Mouse (Mus musculus) megakaryocyte-erythroid progenitor cell, adult 5-6 weeks (primary cell): ENCODE results near the gene Wwox. TPM values are rescaled to one million over a fixed set of nuclear protein-coding genes. Genes with fewer than 3 reads are reported as not detected.

ENCODE experiments used
- ATAC-seq: replicated peaks from 2 replicates; pipeline ENCODE4 v1.8.0; 2016; ENCODE audit warnings: mild to moderate bottlenecking, inconsistent platforms; ENCODE audit not compliant: severe bottlenecking, poor library complexity, low FRiP score, low TSS enrichment
- total RNA-seq, 2 experiments: library from RNA; stranded (forward) in 1 of 2; stranded (reverse) in 1 of 2; fragments of 200-1000, 215-1000 nt in 1 of 2; fragments of >200 nt in 1 of 2; fragmentation: Nextera tagmentation in 1 of 2; gene quantifications; 2 replicates each; pipeline ENCODE4 v1.2.3; 2014 to 2017

The Wwox gene
- total RNA-seq, 2 experiments from 2014 or later, result 8.5 to 28.7 TPM

DNA sequence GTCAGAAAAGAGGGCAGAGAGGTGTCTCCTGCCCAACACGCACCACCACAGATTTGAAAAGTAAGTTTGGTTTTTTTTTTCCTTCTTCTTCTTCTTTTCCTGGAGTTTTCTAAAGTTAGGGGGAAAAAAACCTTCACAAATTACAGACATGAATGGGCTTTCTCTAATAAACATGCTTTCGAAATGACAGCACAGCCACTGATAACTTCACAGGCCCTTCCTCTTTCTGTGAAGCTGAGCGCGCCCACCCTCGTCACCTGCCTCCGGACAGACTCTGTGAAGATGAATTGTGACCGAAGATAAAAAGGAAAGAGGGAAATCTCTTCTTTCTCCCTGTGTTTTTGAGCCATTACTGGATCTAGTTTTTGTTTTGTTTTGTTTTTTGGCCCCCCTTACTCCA is 469.1 kb downstream of the Wwox start:
- ATAC-seq, result no peak

DNA sequence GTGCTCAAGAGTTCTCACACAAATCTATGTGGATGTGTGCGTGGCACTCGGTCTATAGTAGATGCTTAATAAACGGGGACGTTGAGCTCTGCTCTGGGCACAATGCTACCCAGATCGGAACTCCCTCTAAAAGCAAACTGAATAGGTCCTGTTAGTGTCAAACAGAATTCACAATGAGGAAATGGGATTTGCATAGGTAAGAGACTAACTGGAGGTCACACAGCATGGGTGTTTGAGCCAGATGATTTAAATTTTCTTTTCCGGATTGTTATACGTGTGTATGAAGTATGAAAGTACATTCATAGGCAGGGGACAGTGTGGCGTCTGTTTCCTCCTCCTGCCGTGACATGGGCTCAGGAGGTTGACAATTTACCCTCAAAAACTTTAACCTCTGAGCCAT is 469.7 kb downstream of the Wwox start:
- ATAC-seq, result no peak

- no peak for ATAC-seq
Observed at GRCm38 (mm10) chr8:114911031-114911580, 471.7 kb downstream of the Wwox start.

- no peak for ATAC-seq
Observed at GRCm38 (mm10) chr8:114923629-114924028, 484.2 kb downstream of the Wwox start.

- no peak for ATAC-seq
Observed at GRCm38 (mm10) chr8:114927412-114927811, 488.0 kb downstream of the Wwox start.

DNA sequence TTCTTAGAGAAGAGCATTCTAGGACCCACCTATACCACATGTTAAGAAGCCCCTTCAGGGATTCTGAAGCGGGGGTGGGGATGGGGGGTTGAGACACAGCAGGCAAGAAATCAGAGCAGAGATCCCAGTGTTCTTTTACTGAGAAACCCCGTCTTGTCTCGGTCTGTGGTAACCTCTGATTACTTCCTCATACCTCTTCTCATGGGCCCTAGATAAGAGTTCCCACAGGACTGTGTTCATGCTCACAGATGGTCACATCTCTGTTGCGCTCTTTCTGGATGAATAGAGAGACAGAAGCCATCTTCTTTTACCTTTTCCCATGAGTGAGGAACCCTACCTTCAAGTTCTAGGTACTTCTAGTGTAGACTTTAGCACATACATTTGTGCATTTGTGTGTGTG is 488.5 kb downstream of the Wwox start:
- ATAC-seq, result no peak

DNA sequence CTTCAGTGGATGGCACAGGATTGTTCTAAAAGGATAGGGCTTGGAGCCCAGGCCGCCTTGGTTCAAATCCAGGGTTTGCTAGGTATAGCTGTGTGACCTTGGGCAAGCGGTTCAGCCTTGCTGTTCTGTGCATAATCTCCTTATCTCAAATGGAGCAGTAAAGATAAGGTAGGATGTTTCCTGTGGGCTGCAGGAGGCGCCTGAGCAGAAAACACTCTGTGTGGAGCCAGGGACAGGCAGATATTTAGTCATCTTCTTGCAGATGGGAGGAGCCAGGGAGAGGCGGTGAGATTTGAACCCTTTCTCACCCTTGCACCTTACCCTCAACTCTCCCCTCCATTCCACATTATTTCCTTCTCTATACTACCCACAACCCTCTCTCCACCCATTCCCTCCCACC is 490.1 kb downstream of the Wwox start:
- ATAC-seq, result no peak

- ATAC-seq, result no peak
Observed at GRCm38 (mm10) chr8:114932071-114932630, 492.7 kb downstream of the Wwox start.

DNA sequence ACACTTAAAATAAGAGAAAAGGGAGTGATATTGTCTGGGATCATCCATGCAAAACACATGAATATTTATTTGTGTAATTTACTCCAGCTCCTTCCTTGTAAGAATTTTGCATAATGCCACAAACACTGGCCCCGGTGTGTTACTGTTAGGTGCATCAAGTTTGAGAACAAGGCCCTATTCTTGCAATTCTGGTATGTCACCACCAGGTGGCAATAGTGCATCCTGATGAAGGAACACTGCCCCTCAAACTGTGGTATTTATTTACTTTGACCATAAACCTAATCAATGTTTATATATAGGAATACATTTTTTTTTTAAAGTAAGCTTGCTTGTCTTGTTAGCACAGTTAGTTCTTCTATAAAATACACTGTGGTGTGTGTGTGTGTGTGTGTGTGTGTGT is 493.8 kb downstream of the Wwox start:
- no peak for ATAC-seq

- ATAC-seq, result no peak
Observed at GRCm38 (mm10) chr8:114936887-114937286, 497.4 kb downstream of the Wwox start.

DNA sequence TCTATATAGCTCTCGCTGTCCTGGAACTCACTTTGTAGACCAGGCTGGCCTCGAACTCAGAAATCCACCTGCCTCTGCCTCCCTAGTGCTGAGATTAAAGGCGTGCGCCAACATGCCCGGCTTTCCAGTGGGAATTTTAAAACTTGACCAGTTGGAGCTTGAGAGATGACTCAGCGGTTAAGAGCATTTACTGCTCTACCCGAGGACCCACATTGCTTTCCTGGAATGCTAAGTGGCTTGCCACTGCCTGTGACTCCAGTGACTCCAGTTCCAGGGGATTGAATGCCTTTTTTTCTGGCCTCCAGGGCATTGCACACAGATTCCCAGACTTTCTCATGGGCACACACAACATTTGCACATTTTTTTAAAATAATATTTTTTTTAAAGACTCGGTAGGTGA is 499.9 kb downstream of the Wwox start:
- ATAC-seq, result no peak

DNA sequence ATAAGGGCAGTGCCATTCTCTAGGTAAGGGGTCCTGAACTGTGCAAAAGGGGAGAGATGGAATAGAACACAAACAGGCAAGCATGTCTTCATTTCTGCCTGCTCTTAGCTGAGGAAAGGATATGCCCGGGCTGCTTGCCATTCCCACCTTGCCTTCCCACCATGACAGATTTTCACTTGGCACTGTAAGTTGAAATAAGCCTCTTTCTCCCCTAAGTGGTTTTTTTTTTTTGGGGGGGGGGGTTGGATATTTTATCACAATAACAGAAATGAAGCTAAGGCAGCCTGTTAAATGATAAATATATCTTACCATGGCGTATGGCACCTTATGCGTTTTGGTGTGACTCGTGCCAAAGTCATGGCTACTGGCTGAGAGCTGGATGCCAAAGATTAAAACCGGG is 501.6 kb downstream of the Wwox start:
- no peak for ATAC-seq

GRCm38 (mm10) chr8:114941644-114942043 is 502.2 kb downstream of the Wwox start:
- ATAC-seq, result no peak

DNA sequence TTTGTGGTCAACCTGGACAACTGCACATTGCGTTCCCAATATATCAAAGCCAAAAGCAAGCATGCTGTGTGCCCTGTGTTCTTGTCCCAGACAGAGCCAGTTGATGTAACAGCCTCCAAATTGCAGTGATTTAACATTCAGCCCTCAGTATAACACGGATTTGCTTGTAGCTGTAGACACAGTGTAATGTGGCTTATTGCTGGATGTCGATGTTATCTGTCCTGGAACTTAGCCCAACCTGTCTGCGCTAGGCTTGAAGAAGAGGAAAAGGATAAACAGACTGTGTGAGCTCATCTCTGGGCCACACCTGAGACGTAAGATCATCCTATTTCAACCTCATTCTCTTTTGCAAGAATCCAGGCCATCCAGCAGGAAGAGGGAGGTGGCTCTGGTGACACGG is 508.5 kb downstream of the Wwox start:
- ATAC-seq, result no peak

DNA sequence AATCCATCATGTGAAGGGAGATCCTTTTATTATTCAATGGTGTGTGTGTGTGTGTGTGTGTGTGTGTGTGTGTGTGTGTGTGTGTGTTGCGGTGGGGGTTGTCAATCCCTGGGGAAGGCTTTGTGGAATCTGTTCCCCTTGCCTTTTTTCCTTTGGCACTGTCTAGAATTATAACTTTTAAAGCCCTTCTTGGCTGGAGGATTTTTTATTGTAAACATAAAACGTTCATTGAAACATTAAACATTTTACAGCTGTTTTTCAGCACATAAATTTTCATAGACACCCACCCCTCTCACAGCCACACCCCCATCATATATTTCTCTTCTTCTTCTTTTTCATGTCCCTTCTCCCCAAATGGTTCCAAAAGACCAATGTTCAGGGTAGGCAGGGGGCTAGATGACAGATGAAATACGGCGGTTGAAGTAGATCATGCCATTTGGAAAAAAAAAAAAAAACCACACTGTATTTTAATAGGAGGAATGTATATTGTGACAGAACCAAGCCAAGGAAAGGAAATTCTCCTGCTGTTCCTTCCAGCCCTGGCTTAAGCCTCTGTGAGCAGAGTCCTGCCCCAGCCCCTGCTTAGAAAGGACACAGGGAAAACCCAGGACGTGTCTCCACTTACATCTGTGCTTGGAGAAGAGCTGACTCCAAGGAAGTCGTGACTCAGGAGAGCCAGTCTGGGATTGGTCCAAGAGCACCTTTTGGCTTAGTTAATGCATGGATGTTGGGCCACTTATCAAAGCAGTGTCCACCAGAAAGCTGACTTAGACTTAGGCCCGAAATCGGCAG is 517.1 kb downstream of the Wwox start:
- ATAC-seq, result no peak

DNA sequence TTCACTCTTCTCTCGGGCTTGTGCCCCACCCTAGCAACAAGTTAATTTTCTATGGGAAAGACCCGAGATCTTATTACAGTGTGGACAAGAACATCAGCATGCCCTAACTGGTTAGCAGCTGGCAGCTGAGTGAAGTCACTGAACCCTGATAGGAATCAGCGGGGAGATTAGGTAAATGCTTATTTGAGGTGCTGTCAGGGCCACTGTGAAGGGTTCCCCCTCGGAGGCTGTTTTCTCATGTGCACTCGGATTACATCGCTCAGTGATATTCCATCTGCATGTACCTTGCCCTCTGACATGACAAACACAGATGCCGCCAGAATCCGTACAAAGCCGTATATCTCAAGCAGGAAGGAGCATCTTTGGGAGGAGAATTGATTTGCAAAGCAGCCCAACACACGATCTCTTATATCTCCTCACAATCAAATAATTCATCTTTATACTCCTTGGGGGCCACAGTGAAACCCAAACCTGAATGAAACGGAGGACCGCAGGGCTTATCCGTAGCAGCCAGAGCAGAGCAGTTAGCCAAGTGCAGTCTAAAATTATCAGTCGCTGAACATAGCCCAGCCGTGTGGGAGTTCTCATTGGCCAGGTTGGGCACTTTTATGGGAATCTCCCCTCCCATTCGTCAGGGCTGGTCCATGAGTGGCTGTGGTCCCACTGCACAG is 519.1 kb downstream of the Wwox start:
- ATAC-seq, result no peak

DNA sequence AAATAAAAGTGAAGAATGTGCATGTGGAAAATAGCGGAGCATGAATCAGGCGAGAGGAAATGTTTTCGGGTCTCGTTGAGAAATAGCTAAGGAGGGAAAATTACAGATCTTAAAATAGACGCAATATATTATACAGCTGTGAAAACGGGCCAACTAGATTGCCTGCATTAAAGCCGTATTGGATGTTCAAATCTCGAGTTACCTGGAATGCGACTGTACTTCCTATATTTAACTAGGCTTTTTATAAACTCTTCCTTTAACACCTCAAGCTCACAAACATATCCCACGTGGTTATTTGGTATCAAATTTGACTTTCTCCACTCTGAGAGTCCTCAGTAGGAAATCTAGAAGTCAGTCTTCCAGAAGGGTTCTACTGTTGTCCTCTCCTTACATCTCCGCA is 520.0 kb downstream of the Wwox start:
- ATAC-seq, result no peak

DNA sequence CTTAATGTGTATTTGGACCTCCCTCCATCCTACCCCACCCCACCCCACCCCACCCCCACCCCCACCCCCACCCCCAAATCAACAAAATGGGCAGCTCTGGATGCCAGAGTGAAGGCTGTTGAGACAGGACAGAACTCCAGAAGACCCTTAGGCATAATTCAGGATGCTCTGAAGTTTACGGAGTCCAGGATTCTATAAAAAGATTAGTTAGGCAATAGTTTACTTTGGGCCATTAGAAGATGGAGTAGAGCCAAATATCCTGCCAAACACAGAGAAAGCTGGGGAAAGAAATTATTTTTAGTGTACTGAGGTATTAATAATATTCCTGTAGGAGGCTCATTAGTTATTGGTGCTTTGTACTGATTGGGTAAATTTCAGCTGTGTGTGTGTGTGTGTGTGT is 523.0 kb downstream of the Wwox start:
- no peak for ATAC-seq

GRCm38 (mm10) chr8:114963282-114963681 is 523.8 kb downstream of the Wwox start:
- no peak for ATAC-seq

- no peak for ATAC-seq
Observed at GRCm38 (mm10) chr8:114964206-114964605, 524.8 kb downstream of the Wwox start.

- no peak for ATAC-seq
Observed at GRCm38 (mm10) chr8:114968842-114969241, 529.4 kb downstream of the Wwox start.
